36 mouse cellular contexts compared by ENCODE assay signal in genomic region chr16:20551691-20552090, GRCm38 (mm10). TPM values are rescaled to one million over a fixed set of nuclear protein-coding genes. Genes with fewer than 3 reads are reported as not detected.
"Had no signal": no experiment of that assay in that cellular context is flagged by ENCODE, and none has a peak within 500 bp of the region (broad histone marks: within the 10 kb centered on the region; RNA-seq: fewer than 3 reads in every experiment).

No protein-coding gene starts in this region.

- ATAC-seq: liver, embryonic 12.5 days; liver, postnatal 0 days; lung, postnatal 0 days; midbrain, embryonic 13.5 days; midbrain, embryonic 15.5 days; midbrain, embryonic 16.5 days had no signal

- H3K9me3 ChIP-seq: limb, embryonic 10.5 days; limb, embryonic 12.5 days; limb, embryonic 13.5 days; limb, embryonic 15.5 days; liver, embryonic 12.5 days; liver, embryonic 13.5 days; liver, embryonic 15.5 days; lung, embryonic 15.5 days; megakaryocyte, embryonic 14.5 days; midbrain, embryonic 10.5 days; midbrain, embryonic 12.5 days; midbrain, embryonic 13.5 days; midbrain, embryonic 15.5 days; neural tube, embryonic 12.5 days had no signal

- H3K4me3 ChIP-seq: limb, embryonic 10.5 days; limb, embryonic 12.5 days; limb, embryonic 13.5 days; limb, embryonic 15.5 days; liver, embryonic 12.5 days; liver, embryonic 13.5 days; liver, embryonic 15.5 days; lung, embryonic 15.5 days; megakaryocyte, embryonic 14.5 days; midbrain, embryonic 10.5 days; midbrain, embryonic 12.5 days; midbrain, embryonic 13.5 days; midbrain, embryonic 15.5 days; myocyte; neural tube, embryonic 12.5 days had no signal

- H3K9ac ChIP-seq: limb, embryonic 12.5 days; limb, embryonic 13.5 days; limb, embryonic 15.5 days; liver, embryonic 12.5 days; liver, embryonic 13.5 days; liver, embryonic 14.5 days; liver, embryonic 15.5 days; liver, postnatal 0 days; lung, embryonic 14.5 days; lung, embryonic 15.5 days; midbrain, embryonic 12.5 days; midbrain, embryonic 13.5 days; midbrain, embryonic 15.5 days; neural tube, embryonic 12.5 days had no signal

- H3K27me3 ChIP-seq: limb, embryonic 12.5 days; limb, embryonic 13.5 days; limb, embryonic 15.5 days; liver, embryonic 12.5 days; liver, embryonic 13.5 days; liver, embryonic 15.5 days; lung, embryonic 15.5 days; megakaryocyte, embryonic 14.5 days; midbrain, embryonic 12.5 days; midbrain, embryonic 13.5 days; midbrain, embryonic 15.5 days; neural tube, embryonic 12.5 days had no signal

- DNase-seq: left cerebral cortex, postnatal 4 days; liver; liver, embryonic 13.5 days; liver, postnatal 0 days; lung, adult 18-20 months; lung, adult 2 months; lung, embryonic 14.5 days; lung, postnatal 10 days; lung, postnatal 14 days; lung, postnatal 36 days; lung, postnatal 4 days; midbrain, embryonic 14.5 days had no signal

- H3K4me2 ChIP-seq: limb, embryonic 12.5 days; limb, embryonic 13.5 days; limb, embryonic 15.5 days; liver, embryonic 11.5 days; liver, embryonic 12.5 days; liver, embryonic 13.5 days; liver, embryonic 15.5 days; lung, embryonic 14.5 days; lung, embryonic 15.5 days; midbrain, embryonic 12.5 days; midbrain, embryonic 13.5 days; midbrain, embryonic 15.5 days; neural tube, embryonic 12.5 days had no signal

- H3K27ac ChIP-seq: limb, embryonic 10.5 days; limb, embryonic 12.5 days; limb, embryonic 13.5 days; limb, embryonic 15.5 days; liver, embryonic 12.5 days; liver, embryonic 13.5 days; liver, embryonic 14.5 days; liver, embryonic 15.5 days; lung, embryonic 15.5 days; macrophage; midbrain, embryonic 10.5 days; midbrain, embryonic 12.5 days; midbrain, embryonic 13.5 days; midbrain, embryonic 15.5 days; neural tube, embryonic 12.5 days had no signal

RNA-seq across cellular contexts. Expression of gene Vwa5b2, which starts 37.6 kb away (rescaled TPM):
- total RNA-seq: liver, adult 2 months; megakaryocyte progenitor cell, adult 5-6 weeks; megakaryocyte, adult 5-6 weeks; megakaryocyte-erythroid progenitor cell, adult 5-6 weeks; monocyte, adult 5-6 weeks had no signal
- polyA plus RNA-seq: liver, adult 2 months; liver, postnatal 0 days; macrophage had no signal
